Mouse (Mus musculus) heart, embryonic 15.5 days (tissue): ENCODE measurements at regions not wholly inside any gene's neighbourhood (a gene's known extent, or its start where the extent isn't known, plus 50 kb on each side); places are given as distances from the start of the nearest gene placed in this dataset.

Experiments
- ATAC-seq: fragments of 200-750 bp; cut with Nextera tagmentation; replicated peaks from 2 replicates; pipeline ENCODE4 v1.8.0; 2017; ENCODE audit warnings: low read depth, moderate TSS enrichment; ENCODE audit not compliant: insufficient number of reproducible peaks, insufficient read depth, low FRiP score
- H3K27ac ChIP-seq: fragments of 300-500 bp; sonication (generic); 2 replicates; pipeline ENCODE4 v1.5.1; 2015; ENCODE audit warnings: mild to moderate bottlenecking, inconsistent platforms
- H3K27me3 ChIP-seq: fragments of 300-500 bp; sonication (generic); 2 replicates; pipeline ENCODE4 v1.6.1; 2015; ENCODE audit warnings: inconsistent platforms
- H3K36me3 ChIP-seq: fragments of 300-500 bp; sonication (generic); 2 replicates; pipeline ENCODE4 v1.6.1; 2015; ENCODE audit warnings: mild to moderate bottlenecking, inconsistent platforms
- H3K4me1 ChIP-seq: fragments of 300-500 bp; sonication (generic); replicated peaks from 2 replicates; pipeline ENCODE4 v1.6.1; 2015; ENCODE audit warnings: inconsistent platforms
- H3K4me2 ChIP-seq: fragments of 300-500 bp; sonication (generic); 2 replicates; pipeline ENCODE4 v1.6.1; 2015; ENCODE audit warnings: inconsistent platforms, mild to moderate bottlenecking, moderate library complexity
- H3K4me3 ChIP-seq: fragments of 300-500 bp; sonication (generic); 2 replicates; pipeline ENCODE4 v1.5.1; 2015; ENCODE audit warnings: mild to moderate bottlenecking, inconsistent platforms
- H3K9ac ChIP-seq: fragments of 300-500 bp; sonication (generic); 2 replicates; pipeline ENCODE4 v1.6.1; 2015; ENCODE audit warnings: mild to moderate bottlenecking, inconsistent platforms
- H3K9me3 ChIP-seq: fragments of 300-500 bp; sonication (generic); replicated peaks from 2 replicates; pipeline ENCODE4 v1.6.1; 2016; ENCODE audit warnings: inconsistent platforms
- WGBS: fragments of 180-500 bp; shearing (Covaris S2); methylation state at CpG from one replicate; pipeline ENCODE4 v1.1.7; 2015; ENCODE audit warnings: mixed read lengths; 5-methylcytosine and 5-hydroxymethylcytosine counted together

DNA sequence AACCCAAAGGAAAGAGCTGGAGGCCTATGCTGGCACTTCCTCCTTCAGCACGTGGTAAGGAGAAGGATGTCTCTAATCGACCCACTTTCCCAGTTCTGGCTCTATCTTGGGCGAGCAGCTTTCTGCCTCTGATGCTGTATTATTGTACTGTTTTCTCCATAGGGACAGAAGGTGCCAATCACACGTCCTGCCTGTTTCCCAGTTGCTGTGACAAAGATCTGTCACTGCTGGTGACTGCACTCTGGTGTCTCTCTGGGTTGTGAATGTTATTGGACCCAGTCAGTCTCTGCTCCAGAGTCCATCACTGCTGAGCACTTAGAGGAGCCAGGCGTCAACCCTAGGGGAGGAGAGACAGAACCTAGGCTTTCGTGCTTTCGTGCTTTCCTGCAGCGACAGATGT, 216.0 kb downstream of the Hs3st3b1 start:
- Histone ChIP-seq H3K9ac (no peak overlapping the region), H3K36me3 (no peaks in the 10 kb centered on the region), H3K27ac (no peak overlapping the region), H3K4me2 (no peak overlapping the region), H3K27me3 (no peaks in the 10 kb centered on the region), H3K9me3 (no peaks in the 10 kb centered on the region), H3K4me3 (no peak overlapping the region), H3K4me1 (peaks cover 9% of the 10 kb centered on the region)
- ATAC-seq, result no peak
- WGBS, result 71% methylated on average over 8 of the region's 8 CpGs

DNA sequence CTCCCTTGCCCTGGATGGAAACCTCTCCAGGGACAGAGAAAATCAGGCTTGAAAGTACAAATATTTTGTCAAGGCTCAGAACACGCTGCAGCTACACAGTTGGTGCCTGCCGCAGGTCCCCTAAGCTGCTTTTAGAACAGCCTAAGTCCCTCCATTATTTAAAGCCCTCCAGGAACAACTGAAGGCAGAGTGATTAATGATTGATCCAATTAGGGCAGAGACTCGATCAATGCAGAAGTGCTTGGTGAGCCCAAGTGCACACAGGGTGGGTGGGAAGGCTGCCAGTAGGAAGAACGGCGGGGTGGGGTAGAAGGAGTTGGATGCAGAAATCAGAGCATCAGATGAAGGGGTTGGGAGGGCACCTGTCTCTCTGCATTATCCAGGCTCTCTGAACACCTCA, 215.0 kb downstream of the Hs3st3b1 start:
- no peak for ATAC-seq
- no peak overlapping the region for H3K4me2 ChIP-seq
- 60% methylated on average over 5 of the region's 5 CpGs for WGBS

GRCm38 (mm10) chr11:63708412-63708811, 213.7 kb downstream of the Hs3st3b1 start:
- ATAC-seq, result no peak
- Histone ChIP-seq H3K9ac (no peak overlapping the region), H3K9me3 (no peaks in the 10 kb centered on the region), H3K4me3 (no peak overlapping the region), H3K36me3 (no peaks in the 10 kb centered on the region), H3K4me2 (no peak overlapping the region), H3K27ac (no peak overlapping the region), H3K27me3 (no peaks in the 10 kb centered on the region), H3K4me1 (peaks cover 9% of the 10 kb centered on the region)
- WGBS, result 35% methylated on average over 4 of the region's 4 CpGs

More for the DNA sequence above, 215.0 kb downstream of the Hs3st3b1 start:
- no peaks in the 10 kb centered on the region for H3K9me3 ChIP-seq
- peaks cover 9% of the 10 kb centered on the region for H3K4me1 ChIP-seq
- H3K27me3 ChIP-seq, result no peaks in the 10 kb centered on the region
- H3K4me3 ChIP-seq, result no peak overlapping the region
- H3K36me3 ChIP-seq, result no peaks in the 10 kb centered on the region
- no peak overlapping the region for H3K27ac ChIP-seq
- no peak overlapping the region for H3K9ac ChIP-seq

GRCm38 (mm10) chr11:63712053-63712864, 209.8 kb downstream of the Hs3st3b1 start:
- Histone ChIP-seq H3K4me1 (peaks cover 4% of the 10 kb centered on the region), H3K27me3 (no peaks in the 10 kb centered on the region), H3K4me3 (no peak overlapping the region), H3K36me3 (no peaks in the 10 kb centered on the region), H3K4me2 (no peak overlapping the region), H3K27ac (no peak overlapping the region), H3K9ac (no peak overlapping the region), H3K9me3 (no peaks in the 10 kb centered on the region)
- ATAC-seq, result no peak
- WGBS, result 63% methylated on average over 15 of the region's 15 CpGs

DNA sequence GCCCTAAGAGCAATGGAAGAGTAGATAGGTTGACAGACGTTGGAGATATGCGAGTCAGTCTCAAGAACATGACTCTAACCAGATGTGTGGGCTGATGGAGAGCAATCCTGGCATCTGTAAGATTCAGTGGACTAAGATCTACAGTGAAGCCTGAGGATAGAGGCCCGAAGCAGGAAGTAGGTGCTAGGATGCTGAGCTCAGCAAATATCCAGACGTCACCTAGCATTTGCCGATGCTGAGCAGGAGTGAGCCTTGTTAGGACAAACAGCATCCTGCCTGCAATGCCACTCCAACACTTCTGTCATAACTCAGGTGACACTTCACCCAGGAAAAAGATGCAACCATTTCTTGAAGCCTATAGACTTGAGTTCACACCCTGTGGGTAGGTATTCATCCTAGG, 199.8 kb downstream of the Hs3st3b1 start:
- H3K27ac ChIP-seq, result no peak overlapping the region
- no peaks in the 10 kb centered on the region for H3K36me3 ChIP-seq
- WGBS, result 79% methylated on average over 5 of the region's 5 CpGs
- H3K9me3 ChIP-seq, result no peaks in the 10 kb centered on the region
- no peaks in the 10 kb centered on the region for H3K4me1 ChIP-seq
- ATAC-seq, result no peak
- no peak overlapping the region for H3K9ac ChIP-seq
- no peak overlapping the region for H3K4me3 ChIP-seq
- no peaks in the 10 kb centered on the region for H3K27me3 ChIP-seq
- H3K4me2 ChIP-seq, result no peak overlapping the region

DNA sequence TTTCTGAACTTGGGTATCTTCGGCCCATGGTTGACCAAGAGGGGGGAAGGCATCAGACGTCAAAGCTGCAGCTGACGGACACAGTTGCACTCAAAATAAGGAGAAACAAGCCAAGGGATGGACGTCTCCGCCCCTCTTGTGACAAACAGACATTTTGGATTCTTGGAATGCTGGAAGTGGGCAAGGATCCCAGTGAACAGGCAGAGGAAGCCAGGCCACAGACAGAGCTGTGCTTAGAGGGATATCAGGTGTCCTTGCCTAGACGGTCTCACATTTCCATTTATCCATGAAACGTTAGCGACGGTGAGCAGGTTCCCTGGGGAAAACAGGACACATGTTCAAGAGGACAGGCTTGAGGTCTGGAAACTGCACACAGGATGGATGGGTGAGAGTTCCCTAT, 191.2 kb downstream of the Hs3st3b1 start:
- H3K27ac ChIP-seq, result no peak overlapping the region
- no peak for ATAC-seq
- no peak overlapping the region for H3K9ac ChIP-seq
- H3K27me3 ChIP-seq, result no peaks in the 10 kb centered on the region
- H3K9me3 ChIP-seq, result no peaks in the 10 kb centered on the region
- H3K4me2 ChIP-seq, result no peak overlapping the region
- 61% methylated on average over 9 of the region's 9 CpGs for WGBS
- H3K36me3 ChIP-seq, result no peaks in the 10 kb centered on the region
- 0 out of 2 replicates have a peak, but pooled peaks cover 3% of the 10 kb centered on the region for H3K4me1 ChIP-seq
- H3K4me3 ChIP-seq, result no peak overlapping the region

DNA sequence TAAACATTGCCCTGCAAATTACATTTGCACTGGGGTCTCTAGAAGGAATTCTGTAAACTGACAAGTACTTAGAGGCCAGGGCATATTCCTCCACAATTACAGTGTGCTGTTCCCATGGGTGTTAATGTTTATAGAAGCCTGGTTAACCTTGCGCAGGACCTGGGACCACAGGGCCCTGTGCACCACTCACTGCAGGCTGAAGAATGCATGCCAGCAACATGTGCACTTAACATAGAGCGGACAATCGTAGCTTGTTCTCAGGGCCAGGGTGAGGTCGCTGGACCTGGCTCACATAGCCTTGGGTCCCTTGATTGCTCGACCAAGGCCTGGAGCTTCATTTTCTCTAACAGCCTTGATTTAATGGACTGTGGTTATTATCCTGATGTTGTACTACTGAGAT, 168.8 kb downstream of the Hs3st3b1 start:
- no peak for ATAC-seq

GRCm38 (mm10) chr11:63754826-63755225, 167.3 kb downstream of the Hs3st3b1 start:
- Histone ChIP-seq H3K4me2 (no peak overlapping the region), H3K9ac (no peak overlapping the region), H3K4me3 (no peak overlapping the region), H3K9me3 (no peaks in the 10 kb centered on the region), H3K27ac (no peak overlapping the region), H3K4me1 (peaks cover 9% of the 10 kb centered on the region), H3K27me3 (no peaks in the 10 kb centered on the region), H3K36me3 (no peaks in the 10 kb centered on the region)
- 63% methylated on average over 3 of the region's 3 CpGs for WGBS
- ATAC-seq, result no peak

More for the DNA sequence above, 168.8 kb downstream of the Hs3st3b1 start:
- H3K36me3 ChIP-seq, result no peaks in the 10 kb centered on the region
- no peaks in the 10 kb centered on the region for H3K27me3 ChIP-seq
- WGBS, result 71% methylated on average over 5 of the region's 5 CpGs
- H3K4me2 ChIP-seq, result no peak overlapping the region
- no peak overlapping the region for H3K9ac ChIP-seq
- no peak overlapping the region for H3K4me3 ChIP-seq
- peaks cover 9% of the 10 kb centered on the region for H3K4me1 ChIP-seq
- no peaks in the 10 kb centered on the region for H3K9me3 ChIP-seq
- no peak overlapping the region for H3K27ac ChIP-seq

- Histone ChIP-seq H3K27ac (no peak overlapping the region), H3K9ac (no peak overlapping the region), H3K27me3 (no peaks in the 10 kb centered on the region), H3K9me3 (no peaks in the 10 kb centered on the region), H3K4me3 (no peak overlapping the region), H3K36me3 (no peaks in the 10 kb centered on the region), H3K4me1 (no peaks in the 10 kb centered on the region), H3K4me2 (no peak overlapping the region)
- no peak for ATAC-seq
- WGBS, result 64% methylated on average over 3 of the region's 3 CpGs
Observed at GRCm38 (mm10) chr11:63758313-63758712, 163.8 kb downstream of the Hs3st3b1 start.

GRCm38 (mm10) chr11:63761561-63761960, 160.5 kb downstream of the Hs3st3b1 start:
- no peaks in the 10 kb centered on the region for H3K27me3 ChIP-seq
- H3K9me3 ChIP-seq, result no peaks in the 10 kb centered on the region
- no peak overlapping the region for H3K27ac ChIP-seq
- 64% methylated on average over 6 of the region's 6 CpGs for WGBS
- no peak overlapping the region for H3K4me2 ChIP-seq
- no peaks in the 10 kb centered on the region for H3K4me1 ChIP-seq
- no peak overlapping the region for H3K4me3 ChIP-seq
- H3K9ac ChIP-seq, result no peak overlapping the region
- no peaks in the 10 kb centered on the region for H3K36me3 ChIP-seq
- no peak for ATAC-seq

DNA sequence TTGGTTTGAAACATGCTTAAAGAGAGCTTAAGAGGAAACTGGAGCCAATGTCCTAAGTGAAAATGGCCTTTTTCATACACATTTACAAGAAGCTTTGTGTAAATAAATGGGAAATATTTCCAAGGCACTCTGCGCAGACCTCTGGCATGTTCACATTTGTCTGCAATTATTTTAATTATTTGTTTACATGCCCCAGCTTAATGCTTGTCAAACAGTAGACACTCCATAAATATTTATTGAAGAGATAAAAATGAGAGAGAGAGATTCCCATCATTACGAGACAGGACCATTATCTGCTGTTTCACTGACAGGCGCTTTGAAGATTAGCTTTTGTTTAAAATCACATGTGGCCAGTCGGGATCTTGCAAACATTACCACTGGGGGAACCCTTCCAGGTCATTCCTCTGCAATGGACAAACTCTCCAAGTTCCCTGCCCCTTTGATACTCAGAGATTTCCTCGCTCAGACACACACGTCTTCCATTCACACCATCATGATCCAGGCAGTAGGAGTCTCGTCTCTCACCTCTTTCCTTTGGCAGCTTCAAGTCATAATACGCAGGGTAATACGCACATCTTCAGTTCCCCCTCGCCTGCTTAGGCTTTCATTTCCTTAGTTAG, 154.3 kb downstream of the Hs3st3b1 start:
- no peak overlapping the region for H3K4me3 ChIP-seq
- ATAC-seq, result no peak
- H3K9me3 ChIP-seq, result no peaks in the 10 kb centered on the region
- H3K4me1 ChIP-seq, result no peaks in the 10 kb centered on the region
- no peaks in the 10 kb centered on the region for H3K36me3 ChIP-seq
- no peak overlapping the region for H3K27ac ChIP-seq
- no peaks in the 10 kb centered on the region for H3K27me3 ChIP-seq
- 54% methylated on average over 10 of the region's 10 CpGs for WGBS
- no peak overlapping the region for H3K4me2 ChIP-seq
- no peak overlapping the region for H3K9ac ChIP-seq

GRCm38 (mm10) chr11:63769738-63770137, 152.4 kb downstream of the Hs3st3b1 start:
- no peak for ATAC-seq
- Histone ChIP-seq H3K4me2 (no peak overlapping the region), H3K4me1 (no peaks in the 10 kb centered on the region), H3K27me3 (no peaks in the 10 kb centered on the region), H3K9ac (no peak overlapping the region), H3K9me3 (no peaks in the 10 kb centered on the region), H3K4me3 (no peak overlapping the region), H3K27ac (no peak overlapping the region), H3K36me3 (no peaks in the 10 kb centered on the region)
- 95% methylated on average over 2 of the region's 2 CpGs for WGBS
